Mouse (Mus musculus): ENCODE data around the gene Prmt9. TPM values are rescaled to one million over a fixed set of nuclear protein-coding genes. Genes with fewer than 3 reads are reported as not detected.
A peak's percentile ranks its signal among the peaks of the same experiment; 100 is the strongest.

Prmt9 gene
- polyA plus RNA-seq (2014; fragmentation: Nextera tagmentation; extraction: Ambion mirVana), result 22.9 and 26.0 TPM in 2 replicates

- H3K27me3 ChIP-seq (ENCODE audit: control insufficient read depth, insufficient read depth, low read length), result no peaks in the 10 kb centered on the region
- H3K4me3 ChIP-seq (ENCODE audit: low read depth, low read length), result peak within 1 kb of the TSS; percentile 84
- peak within 1 kb of the TSS; percentile 92 for H3K9ac ChIP-seq (replicated peaks; ENCODE audit: low read length)
- H3K9me3 ChIP-seq (replicated peaks; ENCODE audit: control insufficient read depth, low read length), result no peaks in the 10 kb centered on the region; the same call in 1 of the 2 replicates
- ATAC-seq (replicated peaks; ENCODE audit: insufficient number of reproducible peaks, low FRiP score, low TSS enrichment, low read depth) (peak; percentile 95), DNase-seq (ENCODE audit: low spot score) (peak; percentile 95)
- H3K27ac ChIP-seq (replicated peaks; ENCODE audit: low read depth, low read length), result peak within 1 kb of the TSS; percentile 52; the same call in 1 of the 2 replicates
- no peaks in the 10 kb centered on the region; the same call in 1 of the 2 replicates for H3K36me3 ChIP-seq (replicated peaks; ENCODE audit: control insufficient read depth, insufficient read depth, low read depth, low read length)
- 4% methylated on average over 42 of the region's 42 CpGs for WGBS
- H3K4me1 ChIP-seq (ENCODE audit: control insufficient read depth, insufficient read depth, low read length), result no peaks in the 10 kb centered on the region
- H3K4me2 ChIP-seq (ENCODE audit: low read depth, low read length), result peak within 1 kb of the TSS; percentile 73
These were observed at the start of gene Prmt9 for GRCm38 (mm10) chr8:77549121-77549706. Gene Prmt9 (plus strand): TSS chr8:77549397.

GRCm38 (mm10) chr8:77500264-77500663 lies 48.9 kb upstream of the Prmt9 start:
- 90% methylated on average over 3 of the region's 3 CpGs for WGBS

GRCm38 (mm10) chr8:77501131-77501530 lies 48.1 kb upstream of the Prmt9 start:
- 81% methylated on average over 8 of the region's 8 CpGs for WGBS
- no peaks in the 10 kb centered on the region for H3K27me3 ChIP-seq (ENCODE audit: control insufficient read depth, insufficient read depth, low read length)
- DNase-seq (ENCODE audit: low spot score) (no peak), ATAC-seq (replicated peaks; ENCODE audit: insufficient number of reproducible peaks, low FRiP score, low TSS enrichment, low read depth) (no peak)
- no peaks in the 10 kb centered on the region for H3K9me3 ChIP-seq (replicated peaks; ENCODE audit: control insufficient read depth, low read length)
- H3K9ac ChIP-seq (replicated peaks; ENCODE audit: low read length), result no peak overlapping the region
- no peaks in the 10 kb centered on the region for H3K36me3 ChIP-seq (replicated peaks; ENCODE audit: control insufficient read depth, insufficient read depth, low read depth, low read length)
- no peak overlapping the region for H3K27ac ChIP-seq (replicated peaks; ENCODE audit: low read depth, low read length)
- no peaks in the 10 kb centered on the region for H3K4me1 ChIP-seq (ENCODE audit: control insufficient read depth, insufficient read depth, low read length)
- no peak overlapping the region for H3K4me3 ChIP-seq (ENCODE audit: low read depth, low read length)
- H3K4me2 ChIP-seq (ENCODE audit: low read depth, low read length), result no peak overlapping the region

More at GRCm38 (mm10) chr8:77500264-77500663, 48.9 kb upstream of the Prmt9 start:
- no peak overlapping the region for H3K27ac ChIP-seq (replicated peaks; ENCODE audit: low read depth, low read length)
- H3K9ac ChIP-seq (replicated peaks; ENCODE audit: low read length), result no peak overlapping the region
- H3K4me2 ChIP-seq (ENCODE audit: low read depth, low read length), result no peak overlapping the region
- no peaks in the 10 kb centered on the region for H3K9me3 ChIP-seq (replicated peaks; ENCODE audit: control insufficient read depth, low read length)
- no peaks in the 10 kb centered on the region for H3K27me3 ChIP-seq (ENCODE audit: control insufficient read depth, insufficient read depth, low read length)
- DNase-seq (ENCODE audit: low spot score) (no peak), ATAC-seq (replicated peaks; ENCODE audit: insufficient number of reproducible peaks, low FRiP score, low TSS enrichment, low read depth) (no peak)
- H3K4me3 ChIP-seq (ENCODE audit: low read depth, low read length), result no peak overlapping the region
- no peaks in the 10 kb centered on the region for H3K36me3 ChIP-seq (replicated peaks; ENCODE audit: control insufficient read depth, insufficient read depth, low read depth, low read length)
- H3K4me1 ChIP-seq (ENCODE audit: control insufficient read depth, insufficient read depth, low read length), result no peaks in the 10 kb centered on the region

GRCm38 (mm10) chr8:77502547-77502946 lies 46.6 kb upstream of the Prmt9 start:
- ATAC-seq (replicated peaks; ENCODE audit: insufficient number of reproducible peaks, low FRiP score, low TSS enrichment, low read depth) (no peak), DNase-seq (ENCODE audit: low spot score) (no peak)
- Histone ChIP-seq H3K36me3 (replicated peaks; ENCODE audit: control insufficient read depth, insufficient read depth, low read depth, low read length) (no peaks in the 10 kb centered on the region), H3K27ac (replicated peaks; ENCODE audit: low read depth, low read length) (no peak overlapping the region), H3K9me3 (replicated peaks; ENCODE audit: control insufficient read depth, low read length) (no peaks in the 10 kb centered on the region), H3K27me3 (ENCODE audit: control insufficient read depth, insufficient read depth, low read length) (no peaks in the 10 kb centered on the region), H3K4me1 (ENCODE audit: control insufficient read depth, insufficient read depth, low read length) (no peaks in the 10 kb centered on the region), H3K9ac (replicated peaks; ENCODE audit: low read length) (no peak overlapping the region), H3K4me3 (ENCODE audit: low read depth, low read length) (no peak overlapping the region), H3K4me2 (ENCODE audit: low read depth, low read length) (no peak overlapping the region)
- WGBS, result 87% methylated on average over 6 of the region's 6 CpGs

DNA sequence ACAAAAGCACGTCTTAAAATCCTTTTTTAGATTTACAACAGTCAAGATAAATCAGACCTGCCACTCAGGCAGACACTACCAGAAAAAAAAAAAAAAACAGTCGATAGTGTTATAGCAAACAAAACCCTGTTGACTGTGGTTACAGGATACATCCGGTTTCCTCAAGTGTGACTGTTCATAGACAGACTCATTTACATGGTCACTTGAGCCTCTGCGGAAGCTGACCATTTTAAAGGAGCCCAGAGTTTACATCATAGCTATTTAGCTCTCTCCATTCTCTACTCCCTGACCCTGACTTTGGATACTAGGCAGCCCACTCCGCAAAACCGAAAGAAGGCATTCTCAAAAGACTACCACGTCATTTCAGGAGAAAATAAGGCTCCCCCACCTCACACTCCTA lies 42.7 kb upstream of the Prmt9 start:
- 85% methylated on average over 7 of the region's 7 CpGs for WGBS
- no peaks in the 10 kb centered on the region for H3K4me1 ChIP-seq (ENCODE audit: control insufficient read depth, insufficient read depth, low read length)
- no peaks in the 10 kb centered on the region for H3K9me3 ChIP-seq (replicated peaks; ENCODE audit: control insufficient read depth, low read length)
- ATAC-seq (replicated peaks; ENCODE audit: insufficient number of reproducible peaks, low FRiP score, low TSS enrichment, low read depth) (no peak), DNase-seq (ENCODE audit: low spot score) (no peak)
- no peaks in the 10 kb centered on the region for H3K27me3 ChIP-seq (ENCODE audit: control insufficient read depth, insufficient read depth, low read length)
- H3K27ac ChIP-seq (replicated peaks; ENCODE audit: low read depth, low read length), result no peak overlapping the region
- no peak overlapping the region for H3K4me3 ChIP-seq (ENCODE audit: low read depth, low read length)
- H3K36me3 ChIP-seq (replicated peaks; ENCODE audit: control insufficient read depth, insufficient read depth, low read depth, low read length), result no peaks in the 10 kb centered on the region
- H3K4me2 ChIP-seq (ENCODE audit: low read depth, low read length), result no peak overlapping the region
- no peak overlapping the region for H3K9ac ChIP-seq (replicated peaks; ENCODE audit: low read length)

DNA sequence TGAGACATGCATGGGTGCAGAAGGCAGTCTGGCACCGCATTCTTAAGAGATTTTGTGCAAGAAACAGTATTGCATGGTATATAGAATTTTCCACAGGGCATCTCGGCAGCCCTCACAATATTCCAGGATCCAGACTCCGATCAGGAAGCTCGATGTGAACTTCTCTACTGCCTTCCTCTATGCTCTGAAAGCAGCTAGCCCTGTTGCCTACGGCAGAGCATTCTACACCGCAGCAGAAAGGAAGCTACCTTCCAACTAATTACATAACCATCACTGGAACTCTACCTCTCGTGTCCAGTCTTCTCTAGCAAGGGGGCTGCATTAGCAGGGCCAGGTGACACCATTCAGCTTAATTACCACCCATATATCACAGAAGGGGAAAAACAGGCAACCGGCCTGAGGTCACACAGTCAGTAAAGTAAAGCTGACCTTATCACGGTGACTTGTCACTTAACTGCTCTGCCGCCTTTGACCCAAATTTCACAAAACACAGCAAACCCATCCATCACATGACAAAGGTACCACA lies 41.6 kb upstream of the Prmt9 start:
- no peak overlapping the region for H3K9ac ChIP-seq (replicated peaks; ENCODE audit: low read length)
- no peaks in the 10 kb centered on the region for H3K4me1 ChIP-seq (ENCODE audit: control insufficient read depth, insufficient read depth, low read length)
- H3K27me3 ChIP-seq (ENCODE audit: control insufficient read depth, insufficient read depth, low read length), result no peaks in the 10 kb centered on the region
- no peaks in the 10 kb centered on the region for H3K36me3 ChIP-seq (replicated peaks; ENCODE audit: control insufficient read depth, insufficient read depth, low read depth, low read length)
- ATAC-seq (replicated peaks; ENCODE audit: insufficient number of reproducible peaks, low FRiP score, low TSS enrichment, low read depth), result no peak
- no peak overlapping the region for H3K27ac ChIP-seq (replicated peaks; ENCODE audit: low read depth, low read length)
- H3K4me3 ChIP-seq (ENCODE audit: low read depth, low read length), result no peak overlapping the region
- WGBS, result 77% methylated on average over 10 of the region's 10 CpGs
- no peak for DNase-seq (ENCODE audit: low spot score)
- H3K4me2 ChIP-seq (ENCODE audit: low read depth, low read length), result no peak overlapping the region
- no peaks in the 10 kb centered on the region for H3K9me3 ChIP-seq (replicated peaks; ENCODE audit: control insufficient read depth, low read length)

DNA sequence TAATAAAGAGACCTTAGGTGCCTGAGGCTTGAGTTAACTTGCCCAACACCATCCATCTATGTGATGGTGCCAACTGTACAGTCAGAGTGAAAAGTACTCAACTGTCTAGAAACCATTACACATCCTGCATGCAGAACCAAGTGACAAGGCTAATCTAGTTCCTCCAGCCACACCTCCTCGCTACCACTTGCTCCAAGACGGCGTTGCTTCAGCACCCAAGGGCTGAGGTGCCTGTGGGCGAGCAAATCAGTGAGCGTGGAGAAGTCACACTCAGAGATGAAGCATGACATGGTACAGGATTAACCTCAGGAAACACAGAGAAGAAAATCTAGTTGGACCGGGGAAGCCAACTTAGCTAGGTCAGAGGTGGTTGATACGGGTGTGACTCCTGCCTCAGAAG lies 40.2 kb upstream of the Prmt9 start:
- H3K9ac ChIP-seq (replicated peaks; ENCODE audit: low read length), result no peak overlapping the region
- no peak for ATAC-seq (replicated peaks; ENCODE audit: insufficient number of reproducible peaks, low FRiP score, low TSS enrichment, low read depth)

DNA sequence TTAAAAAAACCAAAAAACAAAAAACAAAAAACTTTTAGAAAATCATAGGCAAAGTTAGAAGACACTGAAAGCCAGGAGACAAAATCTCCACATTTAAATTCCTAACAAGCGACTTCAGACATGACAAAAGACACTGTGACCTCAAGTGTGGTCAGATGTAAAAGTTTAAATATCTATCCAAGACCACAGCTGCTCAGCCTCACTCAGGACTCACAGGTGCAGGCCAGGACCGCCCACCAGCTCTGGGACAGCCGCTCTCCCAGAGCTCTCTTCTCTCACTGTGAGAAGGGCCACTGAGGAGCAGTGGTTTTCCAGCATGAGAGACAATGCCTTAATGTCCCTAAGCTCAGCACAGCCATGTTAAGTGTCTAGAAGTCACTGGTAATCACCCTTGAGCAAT lies 38.8 kb upstream of the Prmt9 start:
- Histone ChIP-seq H3K36me3 (replicated peaks; ENCODE audit: control insufficient read depth, insufficient read depth, low read depth, low read length) (no peaks in the 10 kb centered on the region), H3K9ac (replicated peaks; ENCODE audit: low read length) (no peak overlapping the region), H3K4me1 (ENCODE audit: control insufficient read depth, insufficient read depth, low read length) (no peaks in the 10 kb centered on the region), H3K4me3 (ENCODE audit: low read depth, low read length) (no peak overlapping the region), H3K4me2 (ENCODE audit: low read depth, low read length) (no peak overlapping the region), H3K27me3 (ENCODE audit: control insufficient read depth, insufficient read depth, low read length) (no peaks in the 10 kb centered on the region), H3K27ac (replicated peaks; ENCODE audit: low read depth, low read length) (no peak overlapping the region), H3K9me3 (replicated peaks; ENCODE audit: control insufficient read depth, low read length) (no peaks in the 10 kb centered on the region)
- DNase-seq (ENCODE audit: low spot score) (no peak), ATAC-seq (replicated peaks; ENCODE audit: insufficient number of reproducible peaks, low FRiP score, low TSS enrichment, low read depth) (no peak)
- WGBS, result 75% methylated on average over 3 of the region's 3 CpGs

More for the DNA sequence above, 40.2 kb upstream of the Prmt9 start:
- WGBS, result 92% methylated on average over 7 of the region's 7 CpGs
- Histone ChIP-seq H3K4me3 (ENCODE audit: low read depth, low read length) (no peak overlapping the region), H3K36me3 (replicated peaks; ENCODE audit: control insufficient read depth, insufficient read depth, low read depth, low read length) (no peaks in the 10 kb centered on the region), H3K9me3 (replicated peaks; ENCODE audit: control insufficient read depth, low read length) (no peaks in the 10 kb centered on the region), H3K27me3 (ENCODE audit: control insufficient read depth, insufficient read depth, low read length) (no peaks in the 10 kb centered on the region), H3K4me2 (ENCODE audit: low read depth, low read length) (no peak overlapping the region), H3K4me1 (ENCODE audit: control insufficient read depth, insufficient read depth, low read length) (no peaks in the 10 kb centered on the region), H3K27ac (replicated peaks; ENCODE audit: low read depth, low read length) (no peak overlapping the region)
- DNase-seq (ENCODE audit: low spot score), result no peak
